Mouse (Mus musculus) kidney, embryonic 14.5 days (tissue): Measurements from ENCODE around the gene Mfap4. TPM values are rescaled to one million over a fixed set of nuclear protein-coding genes. Genes with fewer than 3 reads are reported as not detected.

Experiments used
- ATAC-seq: fragments of 200-750 bp; cut with Nextera tagmentation; 2 replicates; pipeline ENCODE4 v1.8.0; 2017; ENCODE audit warnings: moderate number of reproducible peaks, mild to moderate bottlenecking, moderate TSS enrichment, moderate library complexity; ENCODE audit not compliant: low FRiP score, low TSS enrichment
- H3K27ac ChIP-seq: fragments of 300-500 bp; sonication (generic); 2 replicates; pipeline ENCODE4 v1.5.1; 2014; ENCODE audit warnings: low read depth, mild to moderate bottlenecking, low read length, moderate library complexity, mixed read lengths
- H3K27me3 ChIP-seq: fragments of 300-500 bp; sonication (generic); 2 replicates; pipeline ENCODE4 v1.6.1; 2014; ENCODE audit warnings: mild to moderate bottlenecking, low read length; ENCODE audit not compliant: control insufficient read depth, insufficient read depth
- H3K36me3 ChIP-seq: fragments of 300-500 bp; sonication (generic); 2 replicates; pipeline ENCODE4 v1.6.1; 2014; ENCODE audit warnings: low read length, mixed read lengths; ENCODE audit not compliant: control insufficient read depth, insufficient read depth
- H3K4me1 ChIP-seq: fragments of 300-500 bp; sonication (generic); 2 replicates; pipeline ENCODE4 v1.6.1; 2014; ENCODE audit warnings: low read length, mixed read lengths; ENCODE audit not compliant: control insufficient read depth, insufficient read depth
- H3K4me2 ChIP-seq: fragments of 300-500 bp; sonication (generic); replicated peaks from 2 replicates; pipeline ENCODE4 v1.6.1; 2014; ENCODE audit warnings: low read depth, mild to moderate bottlenecking, low read length
- H3K4me3 ChIP-seq: fragments of 300-500 bp; sonication (generic); 2 replicates; pipeline ENCODE4 v1.5.1; 2014; ENCODE audit warnings: mild to moderate bottlenecking, low read length
- H3K9ac ChIP-seq: fragments of 300-500 bp; sonication (generic); 2 replicates; pipeline ENCODE4 v1.6.1; 2014; ENCODE audit warnings: low read depth, mild to moderate bottlenecking, low read length, moderate library complexity
- H3K9me3 ChIP-seq: fragments of 300-500 bp; sonication (generic); 2 replicates; pipeline ENCODE4 v1.6.1; 2016; ENCODE audit warnings: low read length; ENCODE audit not compliant: control insufficient read depth
- WGBS: fragments of 180-500 bp; shearing (Covaris S2); extraction: QIAGEN DNeasy Blood & Tissue Kit; methylation state at CpG from one replicate; pipeline ENCODE4 v1.1.7; 2014; 5-methylcytosine and 5-hydroxymethylcytosine counted together
- polyA plus RNA-seq: library from polyadenylated mRNA; unstranded; fragments of >200 nt; fragmentation: Nextera tagmentation; extraction: Ambion mirVana; gene quantifications from 2 replicates; pipeline ENCODE4 v1.2.1, GENCODE M21; 2014

Mfap4 gene
- polyA plus RNA-seq, 1 experiment from 2014 or later, result 115 TPM

- no peak for ATAC-seq
- peak overlapping the region; percentile 77; the same call in 1 of the 2 replicates for H3K27ac ChIP-seq
Observed at GRCm38 (mm10) chr11:61495528-61495927, 10.3 kb downstream of the Mfap4 start.

DNA sequence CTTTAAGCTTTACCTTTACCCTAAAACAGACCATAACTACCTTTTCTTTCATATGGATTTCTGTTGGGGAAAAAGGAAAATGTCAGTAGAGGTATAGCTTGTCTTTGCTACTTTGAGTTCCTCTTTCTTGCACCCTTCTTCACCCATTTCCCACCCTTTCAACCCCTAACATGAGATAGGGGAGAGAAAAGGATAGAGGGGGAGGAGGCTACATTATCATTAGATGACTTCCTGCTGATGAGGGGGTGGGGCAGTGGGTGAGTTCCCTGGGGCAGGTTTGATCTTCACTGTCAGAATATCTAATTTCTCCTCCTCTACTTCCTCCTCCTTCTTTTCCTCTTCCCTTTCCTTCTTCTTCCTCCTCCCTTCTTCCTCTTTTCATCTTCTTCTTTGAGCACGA is 12.3 kb downstream of the Mfap4 start:
- WGBS, result 81% methylated on average over 1 of the region's 1 CpGs
- no peak for ATAC-seq

More at GRCm38 (mm10) chr11:61495528-61495927, 10.3 kb downstream of the Mfap4 start:
- Histone ChIP-seq H3K36me3 (peaks cover 22% of the 10 kb centered on the region), H3K4me1 (peaks cover 9% of the 10 kb centered on the region; the same call in 1 of the 2 replicates), H3K9me3 (peaks cover 2% of the 10 kb centered on the region; the same call in 1 of the 2 replicates), H3K27me3 (no peaks in the 10 kb centered on the region), H3K4me2 (no peak overlapping the region), H3K4me3 (no peak overlapping the region), H3K9ac (no peak overlapping the region)
- 87% methylated on average over 2 of the region's 2 CpGs for WGBS

GRCm38 (mm10) chr11:61498736-61499504 is 13.7 kb downstream of the Mfap4 start:
- Histone ChIP-seq H3K27me3 (no peaks in the 10 kb centered on the region), H3K4me3 (no peak overlapping the region), H3K9me3 (peaks cover 2% of the 10 kb centered on the region; the same call in 1 of the 2 replicates), H3K27ac (no peak overlapping the region), H3K4me2 (no peak overlapping the region), H3K4me1 (no peaks in the 10 kb centered on the region), H3K9ac (no peak overlapping the region), H3K36me3 (no peaks in the 10 kb centered on the region)
- ATAC-seq, result no peak
- WGBS, result 73% methylated on average over 6 of the region's 6 CpGs

More for the DNA sequence above, 12.3 kb downstream of the Mfap4 start:
- H3K9me3 ChIP-seq, result peaks cover 2% of the 10 kb centered on the region; the same call in 1 of the 2 replicates
- no peak overlapping the region for H3K4me3 ChIP-seq
- peaks cover 8% of the 10 kb centered on the region; the same call in 1 of the 2 replicates for H3K4me1 ChIP-seq
- H3K27me3 ChIP-seq, result no peaks in the 10 kb centered on the region
- peaks cover 4% of the 10 kb centered on the region; the same call in 1 of the 2 replicates for H3K36me3 ChIP-seq
- no peak overlapping the region for H3K4me2 ChIP-seq
- H3K9ac ChIP-seq, result no peak overlapping the region
- no peak overlapping the region for H3K27ac ChIP-seq

DNA sequence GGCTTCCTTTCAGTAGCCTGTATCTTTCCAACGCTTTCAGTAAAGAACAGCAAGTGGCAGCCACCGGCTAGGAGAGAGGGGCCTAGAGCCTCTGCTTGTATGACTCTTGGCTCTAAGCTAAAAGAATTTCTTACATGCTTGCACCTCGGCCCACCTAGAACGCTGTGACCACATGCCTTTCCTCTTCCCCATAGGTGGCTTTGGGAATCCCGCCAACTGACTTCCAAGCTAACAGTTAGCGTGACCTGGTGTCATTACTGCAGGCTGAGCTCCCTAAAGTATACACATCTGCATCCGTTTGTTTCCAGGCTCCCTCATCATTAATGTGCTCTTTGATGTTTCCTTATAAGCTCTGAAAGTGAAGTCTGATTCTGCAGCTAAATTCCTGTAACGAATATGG is 18.7 kb downstream of the Mfap4 start:
- H3K4me2 ChIP-seq, result no peak overlapping the region
- no peak overlapping the region for H3K4me3 ChIP-seq
- H3K27ac ChIP-seq, result no peak overlapping the region
- no peaks in the 10 kb centered on the region for H3K27me3 ChIP-seq
- no peaks in the 10 kb centered on the region for H3K9me3 ChIP-seq
- WGBS, result 77% methylated on average over 8 of the region's 8 CpGs
- peaks cover 6% of the 10 kb centered on the region; the same call in 1 of the 2 replicates for H3K4me1 ChIP-seq
- H3K9ac ChIP-seq, result no peak overlapping the region
- no peak for ATAC-seq
- H3K36me3 ChIP-seq, result peaks cover 4% of the 10 kb centered on the region; the same call in 1 of the 2 replicates

DNA sequence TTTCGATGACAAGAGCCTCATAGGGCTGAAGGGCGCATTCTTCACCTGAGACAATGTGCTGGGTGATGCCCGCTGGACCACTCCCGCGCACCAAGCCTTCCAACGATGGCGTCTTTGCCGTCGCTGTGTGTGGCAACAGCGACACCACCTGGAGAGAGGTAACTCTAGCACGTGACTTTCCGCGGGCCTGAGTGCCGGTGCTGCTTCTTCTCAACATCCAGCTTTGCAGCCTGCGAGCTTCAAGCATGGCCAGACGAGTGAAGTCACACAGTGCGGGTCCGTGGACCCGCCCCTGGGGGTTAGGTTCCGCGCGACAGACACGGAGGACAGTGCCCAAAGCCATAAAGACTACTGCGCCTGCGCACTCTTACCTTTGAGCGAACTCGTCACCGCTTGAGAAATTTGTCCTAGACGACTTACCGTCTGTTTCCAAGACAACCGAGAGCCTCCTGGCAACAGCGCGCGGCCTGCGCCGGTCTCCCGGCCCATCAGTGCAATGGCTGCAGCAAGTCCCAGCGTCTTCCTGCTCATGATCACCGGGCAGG is 19.6 kb downstream of the Mfap4 start, which contains the start of gene B9d1:
Gene B9d1, plus strand, starts transcription at position 432 of the 545 bp plus-strand sequence.
- Histone ChIP-seq H3K9me3 (no peaks in the 10 kb centered on the region), H3K9ac (peak within 1 kb of the TSS; percentile 70), H3K27me3 (no peaks in the 10 kb centered on the region), H3K4me2 (peak within 1 kb of the TSS; percentile 84), H3K27ac (no peak within 1 kb of the TSS), H3K4me3 (peak within 1 kb of the TSS; percentile 79), H3K4me1 (peaks cover 6% of the 10 kb centered on the region; the same call in 1 of the 2 replicates), H3K36me3 (peaks cover 4% of the 10 kb centered on the region; the same call in 1 of the 2 replicates)
- ATAC-seq, result peak; percentile 93
- WGBS, result under 1% methylated on average over 39 of the region's 39 CpGs

- H3K36me3 ChIP-seq, result peaks cover 37% of the 10 kb centered on the region
Observed at GRCm38 (mm10) chr11:61514953-61515352, 29.7 kb downstream of the Mfap4 start.

DNA sequence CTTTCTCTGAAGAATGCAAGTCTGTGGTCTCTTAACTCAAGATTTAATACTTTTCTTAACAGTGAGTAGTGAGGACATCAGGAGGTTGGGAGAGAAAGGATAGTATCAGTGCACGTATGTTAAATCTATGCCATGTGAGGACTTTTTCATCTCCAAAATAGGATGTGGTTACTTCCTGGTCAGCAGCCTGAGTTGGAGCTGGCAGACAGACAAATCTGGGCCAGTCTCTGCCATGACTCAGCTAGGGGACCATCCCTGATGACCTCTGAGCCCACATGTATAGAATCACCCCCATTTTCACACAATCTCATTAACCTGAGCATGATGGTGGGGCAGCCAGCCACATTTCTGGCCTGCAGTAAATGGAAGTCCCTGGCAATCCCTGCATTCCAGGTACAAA is 32.7 kb downstream of the Mfap4 start:
- Histone ChIP-seq H3K4me3 (no peak overlapping the region), H3K36me3 (peaks cover 58% of the 10 kb centered on the region), H3K27me3 (no peaks in the 10 kb centered on the region), H3K9me3 (no peaks in the 10 kb centered on the region), H3K4me2 (no peak overlapping the region), H3K9ac (no peak overlapping the region), H3K4me1 (no peaks in the 10 kb centered on the region), H3K27ac (no peak overlapping the region)
- WGBS, result 86% methylated on average over 1 of the region's 1 CpGs
- ATAC-seq, result no peak

More at GRCm38 (mm10) chr11:61514953-61515352, 29.7 kb downstream of the Mfap4 start:
- no peak overlapping the region for H3K9ac ChIP-seq
- no peaks in the 10 kb centered on the region for H3K27me3 ChIP-seq
- ATAC-seq, result no peak
- H3K9me3 ChIP-seq, result no peaks in the 10 kb centered on the region
- H3K4me3 ChIP-seq, result no peak overlapping the region
- H3K4me1 ChIP-seq, result no peaks in the 10 kb centered on the region
- no peak overlapping the region for H3K4me2 ChIP-seq
- no peak overlapping the region for H3K27ac ChIP-seq
- WGBS, result 52% methylated on average over 3 of the region's 3 CpGs

DNA sequence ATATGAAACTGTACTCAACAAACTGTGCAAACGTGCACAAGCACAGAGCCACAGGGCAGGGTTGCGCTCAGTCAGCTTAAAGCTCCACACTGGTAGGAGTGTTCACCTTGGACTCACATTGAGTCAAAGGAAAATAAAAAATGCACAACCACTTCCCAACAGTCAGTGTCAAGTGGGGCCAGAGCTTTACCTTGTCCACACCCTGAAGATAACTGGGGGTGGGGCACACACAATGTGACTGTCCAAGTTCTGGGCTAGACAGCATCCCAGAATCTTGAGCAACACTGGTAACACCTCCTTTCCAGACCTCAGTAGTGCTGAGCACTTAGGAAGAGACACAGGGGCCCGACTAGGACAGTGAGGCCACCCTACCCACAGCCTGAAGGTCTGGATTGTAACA is 33.6 kb downstream of the Mfap4 start:
- no peak overlapping the region for H3K4me2 ChIP-seq
- H3K27ac ChIP-seq, result no peak overlapping the region
- no peak overlapping the region for H3K4me3 ChIP-seq
- WGBS, result 94% methylated on average over 3 of the region's 3 CpGs
- no peaks in the 10 kb centered on the region for H3K9me3 ChIP-seq
- H3K36me3 ChIP-seq, result peaks cover 55% of the 10 kb centered on the region
- H3K9ac ChIP-seq, result no peak overlapping the region
- no peaks in the 10 kb centered on the region for H3K4me1 ChIP-seq
- no peak for ATAC-seq
- no peaks in the 10 kb centered on the region for H3K27me3 ChIP-seq
